Mouse (Mus musculus) stomach, postnatal 0 days (tissue): ENCODE data around the gene Gabpa. TPM values are rescaled to one million over a fixed set of nuclear protein-coding genes. Genes with fewer than 3 reads are reported as not detected.

Experiments
- ATAC-seq: fragments of 200-750 bp; cut with Nextera tagmentation; 2 replicates; pipeline ENCODE4 v1.8.0; 2017; ENCODE audit not compliant: low FRiP score, low TSS enrichment
- DNase-seq: peaks from one replicate; pipeline ENCODE4 v3.0.0-alpha.2; 2016; ENCODE audit warnings: low spot score
- H3K27ac ChIP-seq: fragments of 300-500 bp; sonication (generic); replicated peaks from 2 replicates; pipeline ENCODE4 v1.5.1; 2014; ENCODE audit warnings: mild to moderate bottlenecking, control low read depth
- H3K27me3 ChIP-seq: fragments of 300-500 bp; sonication (generic); 2 replicates; pipeline ENCODE4 v1.6.1; 2014; ENCODE audit warnings: low read length; ENCODE audit not compliant: control insufficient read depth, insufficient read depth
- H3K36me3 ChIP-seq: fragments of 300-500 bp; sonication (generic); 2 replicates; pipeline ENCODE4 v1.6.1; 2014; ENCODE audit warnings: low read length, mixed read lengths; ENCODE audit not compliant: control insufficient read depth, insufficient read depth
- H3K4me1 ChIP-seq: fragments of 300-500 bp; sonication (generic); replicated peaks from 2 replicates; pipeline ENCODE4 v1.6.1; 2014; ENCODE audit warnings: antibody characterized with exemption; ENCODE audit not compliant: control insufficient read depth, insufficient read depth
- H3K4me2 ChIP-seq: fragments of 300-500 bp; sonication (generic); replicated peaks from 2 replicates; pipeline ENCODE4 v1.6.1; 2014; ENCODE audit warnings: low read depth, mild to moderate bottlenecking, control low read depth, moderate library complexity
- H3K4me3 ChIP-seq: fragments of 300-500 bp; sonication (generic); 2 replicates; pipeline ENCODE4 v1.5.1; 2014; ENCODE audit warnings: low read depth, low read length, control low read depth
- H3K9ac ChIP-seq: fragments of 300-500 bp; sonication (generic); 2 replicates; pipeline ENCODE4 v1.6.1; 2014; ENCODE audit warnings: mild to moderate bottlenecking, low read length, control low read depth, mixed read lengths
- H3K9me3 ChIP-seq: fragments of 300-500 bp; sonication (generic); 2 replicates; pipeline ENCODE4 v1.6.1; 2016; ENCODE audit warnings: low read length; ENCODE audit not compliant: control insufficient read depth
- CTCF ChIP-seq: IDR thresholded peaks from 2 replicates; pipeline ENCODE4 v1.5.1; 2016; ENCODE audit warnings: antibody characterized with exemption, low read depth, mild to moderate bottlenecking, moderate library complexity
- EP300 ChIP-seq: optimal IDR thresholded peaks from 2 replicates; pipeline ENCODE3; 2016; ENCODE audit warnings: antibody characterized with exemption
- WGBS: fragments of 180-500 bp; shearing (Covaris S2); extraction: QIAGEN DNeasy Blood & Tissue Kit; methylation state at CpG from one replicate; pipeline ENCODE4 v1.1.7; 2014; 5-methylcytosine and 5-hydroxymethylcytosine counted together
- polyA plus RNA-seq: library from polyadenylated mRNA; unstranded; fragments of >200 nt; fragmentation: Nextera tagmentation; extraction: Ambion mirVana; gene quantifications from 2 replicates; pipeline ENCODE4 v1.2.1, GENCODE M21; 2015

Gene Gabpa
- polyA plus RNA-seq, 1 experiment from 2014 or later, result 11.1 TPM

DNA sequence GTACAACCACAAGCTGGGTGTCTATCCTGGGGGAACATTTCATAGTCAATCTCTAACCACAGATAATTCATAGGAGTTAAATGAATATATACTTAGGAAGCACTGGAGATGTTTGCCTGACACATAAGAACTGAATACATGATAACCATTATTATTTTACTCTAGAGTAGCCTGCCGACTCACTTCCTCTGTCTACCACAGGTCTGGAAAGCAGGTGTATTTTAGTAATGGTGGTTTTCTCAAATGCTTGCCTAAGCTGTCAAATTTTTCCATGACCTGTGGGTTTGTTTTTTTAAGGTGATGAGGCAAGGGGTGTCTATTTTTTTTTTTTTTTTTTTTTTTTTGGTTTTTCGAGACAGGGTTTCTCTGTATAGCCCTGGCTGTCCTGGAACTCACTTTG lies 34.7 kb upstream of the Gabpa start:
- Histone ChIP-seq H3K9ac (no peak overlapping the region), H3K36me3 (no peaks in the 10 kb centered on the region), H3K27ac (no peak overlapping the region), H3K9me3 (no peaks in the 10 kb centered on the region), H3K4me2 (no peak overlapping the region), H3K4me3 (no peak overlapping the region), H3K27me3 (no peaks in the 10 kb centered on the region), H3K4me1 (no peaks in the 10 kb centered on the region)
- ATAC-seq (no peak), DNase-seq (no peak)
- TF ChIP-seq CTCF, result no peak
- TF ChIP-seq EP300, result no peak
- 97% methylated on average over 1 of the region's 2 CpGs for WGBS

GRCm38 (mm10) chr16:84802217-84802616 lies 32.5 kb upstream of the Gabpa start:
- Histone ChIP-seq H3K36me3 (no peaks in the 10 kb centered on the region), H3K4me1 (no peaks in the 10 kb centered on the region), H3K27ac (no peak overlapping the region; the same call in 1 of the 2 replicates), H3K4me2 (no peak overlapping the region), H3K9me3 (no peaks in the 10 kb centered on the region), H3K9ac (no peak overlapping the region), H3K4me3 (no peak overlapping the region), H3K27me3 (no peaks in the 10 kb centered on the region)
- no peak for TF ChIP-seq CTCF
- TF ChIP-seq EP300, result no peak
- ATAC-seq (0 out of 2 replicates have a peak, but pooled peaks have one; percentile 51), DNase-seq (peak; percentile 64)
- 44% methylated on average over 6 of the region's 6 CpGs for WGBS

GRCm38 (mm10) chr16:84804866-84805265 lies 29.9 kb upstream of the Gabpa start:
- WGBS, result 67% methylated on average over 5 of the region's 5 CpGs
- Histone ChIP-seq H3K9ac (no peak overlapping the region), H3K27ac (no peak overlapping the region), H3K36me3 (no peaks in the 10 kb centered on the region), H3K27me3 (no peaks in the 10 kb centered on the region), H3K9me3 (no peaks in the 10 kb centered on the region), H3K4me1 (no peaks in the 10 kb centered on the region), H3K4me3 (no peak overlapping the region), H3K4me2 (no peak overlapping the region)
- TF ChIP-seq EP300 (no peak), CTCF (no peak)
- DNase-seq, result no peak
- ATAC-seq, result no peak

- H3K4me2 ChIP-seq, result no peak overlapping the region
- H3K9ac ChIP-seq, result no peak overlapping the region
- no peaks in the 10 kb centered on the region for H3K36me3 ChIP-seq
- DNase-seq (no peak), ATAC-seq (no peak)
- H3K4me1 ChIP-seq, result no peaks in the 10 kb centered on the region
- no peak overlapping the region for H3K4me3 ChIP-seq
- H3K9me3 ChIP-seq, result no peaks in the 10 kb centered on the region
- TF ChIP-seq EP300 (no peak), CTCF (no peak)
- no peaks in the 10 kb centered on the region for H3K27me3 ChIP-seq
- no peak overlapping the region for H3K27ac ChIP-seq
- 84% methylated on average over 3 of the region's 3 CpGs for WGBS
Measured at GRCm38 (mm10) chr16:84806175-84806574, 28.6 kb upstream of the Gabpa start.

- no peaks in the 10 kb centered on the region for H3K9me3 ChIP-seq
- no peak for TF ChIP-seq EP300
- TF ChIP-seq CTCF, result no peak
- no peak for DNase-seq
- no peaks in the 10 kb centered on the region for H3K27me3 ChIP-seq
- H3K36me3 ChIP-seq, result no peaks in the 10 kb centered on the region
- WGBS, result 89% methylated on average over 7 of the region's 7 CpGs
- no peak overlapping the region for H3K9ac ChIP-seq
- H3K27ac ChIP-seq, result no peak overlapping the region
- no peak overlapping the region for H3K4me2 ChIP-seq
- no peak overlapping the region for H3K4me3 ChIP-seq
- H3K4me1 ChIP-seq, result no peaks in the 10 kb centered on the region
- ATAC-seq, result no peak
Measured at GRCm38 (mm10) chr16:84807874-84808273, 26.9 kb upstream of the Gabpa start.

- no peaks in the 10 kb centered on the region for H3K9me3 ChIP-seq
- H3K9ac ChIP-seq, result no peak overlapping the region
- no peak for TF ChIP-seq CTCF
- no peak for TF ChIP-seq EP300
- DNase-seq (no peak), ATAC-seq (no peak)
- H3K27me3 ChIP-seq, result no peaks in the 10 kb centered on the region
- no peak overlapping the region for H3K4me3 ChIP-seq
- H3K4me1 ChIP-seq, result no peaks in the 10 kb centered on the region
- no peaks in the 10 kb centered on the region for H3K36me3 ChIP-seq
- no peak overlapping the region for H3K4me2 ChIP-seq
- no peak overlapping the region for H3K27ac ChIP-seq
- 78% methylated on average over 1 of the region's 1 CpGs for WGBS
Measured at GRCm38 (mm10) chr16:84810254-84810653, 24.5 kb upstream of the Gabpa start.
